Mouse (Mus musculus) heart, adult 11 months (tissue): ENCODE measurements at regions not wholly inside any gene's neighbourhood (a gene's known extent, or its start where the extent isn't known, plus 50 kb on each side); places are given as distances from the start of the nearest gene placed in this dataset.

ENCODE experiments used
- DNase-seq: peaks from one replicate; pipeline ENCODE4 v3.0.0; 2022

DNA sequence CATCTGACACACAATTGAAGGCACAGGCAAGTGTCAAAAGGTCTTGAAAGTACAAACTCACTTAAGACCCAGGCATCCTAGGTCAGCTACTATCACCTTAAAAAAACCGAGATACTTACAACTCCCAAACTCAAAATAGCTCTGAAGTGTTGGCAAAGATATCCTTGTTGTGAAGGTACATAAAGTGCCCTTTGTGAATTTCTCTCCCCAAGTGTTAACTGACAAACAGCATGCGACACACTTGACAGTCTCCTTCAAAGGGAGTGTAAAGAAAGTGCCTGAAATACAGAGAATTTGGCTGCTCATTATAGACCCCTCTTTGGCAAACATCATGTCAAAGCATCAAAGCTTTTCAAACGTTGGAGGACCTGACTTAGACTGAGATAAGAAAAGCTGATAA, 2634.2 kb downstream of the 9330182O14Rik start:
- DNase-seq, result no peak

DNA sequence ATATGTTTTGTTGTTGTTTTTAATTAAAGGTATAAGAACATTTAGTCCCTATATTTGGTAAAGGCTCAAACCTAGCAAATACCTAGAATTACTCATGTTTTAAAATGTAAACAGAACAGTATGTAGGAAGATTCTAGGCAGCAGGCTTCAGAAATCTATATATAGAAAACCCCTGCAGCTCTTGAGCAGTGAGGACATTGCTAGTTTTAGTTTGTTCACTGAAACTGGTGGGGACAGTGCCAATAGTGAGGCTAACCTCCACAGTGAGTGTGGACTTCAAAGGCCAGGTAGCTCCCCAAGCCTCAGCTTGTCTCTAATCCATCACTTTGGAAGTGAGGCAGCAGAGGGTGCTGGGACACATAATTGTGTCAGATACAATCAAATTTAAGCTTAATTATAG, 2645.7 kb downstream of the 9330182O14Rik start:
- no peak for DNase-seq

- no peak for DNase-seq
Measured at GRCm38 (mm10) chr15:42801217-42801616, 2667.1 kb downstream of the 9330182O14Rik start.

DNA sequence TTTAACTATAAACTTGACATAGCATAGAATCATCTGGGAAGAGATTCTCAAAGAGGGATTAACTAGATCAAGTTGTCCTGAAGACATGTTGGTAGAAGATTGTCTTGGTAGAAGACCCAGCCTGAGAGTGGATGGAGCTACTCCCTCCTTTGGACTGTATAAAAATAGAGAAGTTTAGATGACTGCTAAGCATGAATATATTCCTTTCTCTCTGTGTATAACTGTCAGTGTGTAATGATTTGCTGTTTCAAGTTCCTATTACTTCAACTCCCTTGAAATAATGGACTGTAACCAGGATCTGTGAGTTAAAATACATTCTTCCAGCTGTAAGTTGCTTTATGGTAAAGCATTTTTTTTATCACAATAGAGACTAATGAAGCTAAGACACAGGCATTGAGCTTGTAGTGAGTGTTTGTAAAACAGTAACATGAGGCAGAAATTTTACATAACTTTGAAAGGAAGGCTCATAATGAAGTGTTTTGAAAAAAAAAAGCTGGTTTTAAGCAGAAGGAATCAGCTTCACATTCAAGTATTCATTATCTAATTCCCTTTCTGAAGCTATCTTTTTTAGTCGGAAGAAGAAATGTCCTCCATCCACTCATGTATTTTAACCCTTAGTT, 2676.8 kb downstream of the 9330182O14Rik start:
- no peak for DNase-seq

GRCm38 (mm10) chr15:42815026-42815724, 2681.0 kb downstream of the 9330182O14Rik start:
- no peak for DNase-seq

DNA sequence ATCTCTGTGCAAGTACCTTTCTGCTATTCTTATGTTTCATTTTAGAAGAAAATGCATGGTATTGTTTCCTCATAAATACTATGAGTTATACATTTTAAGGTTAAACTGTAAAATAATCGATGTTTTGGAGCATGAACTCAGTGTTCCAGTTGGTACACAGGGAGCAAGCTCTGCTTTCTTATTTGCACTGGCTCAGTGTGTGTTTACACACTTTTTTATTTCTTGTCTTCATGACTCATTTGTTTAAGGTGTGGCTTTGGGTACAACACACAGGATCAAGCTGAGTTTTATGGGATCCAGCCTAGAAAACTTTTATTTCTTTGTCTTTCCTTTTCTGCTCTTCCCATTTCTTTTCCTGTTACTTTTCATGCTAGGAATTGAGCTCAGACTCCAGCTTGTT, 2704.7 kb downstream of the 9330182O14Rik start:
- DNase-seq, result no peak

GRCm38 (mm10) chr15:42850003-42850402, 2715.8 kb downstream of the 9330182O14Rik start:
- no peak for DNase-seq

DNA sequence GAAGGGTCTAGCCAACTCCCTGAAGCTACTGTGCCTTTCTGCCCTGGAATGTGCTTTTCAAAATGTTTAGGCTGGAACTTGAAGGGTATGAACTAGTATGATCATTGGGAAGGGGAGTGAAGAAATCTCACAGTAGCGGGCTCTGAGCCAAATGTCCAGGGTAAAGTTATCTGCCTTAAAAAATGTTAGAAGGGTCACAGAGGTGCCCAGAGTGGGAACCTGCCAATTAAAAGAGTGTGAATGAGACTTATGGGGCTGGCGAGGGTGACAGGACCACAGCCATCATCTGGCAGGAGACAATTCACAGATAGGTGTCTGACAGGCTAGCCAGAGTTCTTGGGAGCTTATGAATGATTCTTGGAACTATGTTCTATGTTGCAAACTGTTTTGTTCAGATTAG, 2738.3 kb downstream of the 9330182O14Rik start:
- no peak for DNase-seq

- DNase-seq, result peak; percentile 75
Measured at GRCm38 (mm10) chr15:42894611-42895010, 2760.4 kb downstream of the 9330182O14Rik start.

DNA sequence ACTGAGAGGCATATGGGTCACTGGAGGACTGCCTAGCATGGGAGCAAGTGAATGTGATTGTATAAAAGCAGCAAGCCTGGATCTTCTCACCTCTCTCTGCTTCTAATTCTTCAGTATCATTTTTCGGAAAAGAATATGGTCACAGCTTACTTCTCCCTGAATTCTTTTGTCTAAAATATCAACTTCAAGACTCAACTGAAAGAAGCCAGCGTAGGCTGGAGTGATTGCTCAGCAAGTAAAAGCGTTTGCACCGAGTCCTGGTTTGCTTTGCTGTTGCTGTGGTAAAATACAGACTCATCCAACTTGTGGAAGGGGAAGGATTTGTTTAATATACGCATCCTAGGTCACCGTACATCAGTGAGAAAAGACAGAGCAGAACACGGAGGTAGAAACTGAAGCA, 2765.9 kb downstream of the 9330182O14Rik start:
- DNase-seq, result peak; percentile 16

DNA sequence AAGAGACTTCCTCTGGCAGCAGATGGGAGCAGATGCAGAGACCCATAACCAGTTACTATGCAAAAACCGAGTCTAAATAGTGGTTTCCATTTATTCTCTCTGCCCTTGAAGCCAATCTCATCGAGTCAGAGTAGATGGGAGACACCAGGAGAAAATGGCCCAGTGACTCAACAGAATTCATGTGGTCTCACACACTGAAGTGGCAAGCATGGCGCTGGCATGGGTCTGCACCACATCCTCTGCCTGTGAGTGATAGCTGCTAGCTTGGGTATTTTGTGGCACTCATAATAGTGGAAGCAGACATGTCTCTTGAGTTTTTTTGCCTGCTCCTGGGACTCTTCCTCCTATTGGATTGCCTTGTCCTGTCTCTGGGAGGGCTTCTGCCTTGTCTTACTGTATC, 2767.6 kb downstream of the 9330182O14Rik start:
- DNase-seq, result peak; percentile 10

GRCm38 (mm10) chr15:42911357-42911756, 2777.2 kb downstream of the 9330182O14Rik start:
- no peak for DNase-seq

DNA sequence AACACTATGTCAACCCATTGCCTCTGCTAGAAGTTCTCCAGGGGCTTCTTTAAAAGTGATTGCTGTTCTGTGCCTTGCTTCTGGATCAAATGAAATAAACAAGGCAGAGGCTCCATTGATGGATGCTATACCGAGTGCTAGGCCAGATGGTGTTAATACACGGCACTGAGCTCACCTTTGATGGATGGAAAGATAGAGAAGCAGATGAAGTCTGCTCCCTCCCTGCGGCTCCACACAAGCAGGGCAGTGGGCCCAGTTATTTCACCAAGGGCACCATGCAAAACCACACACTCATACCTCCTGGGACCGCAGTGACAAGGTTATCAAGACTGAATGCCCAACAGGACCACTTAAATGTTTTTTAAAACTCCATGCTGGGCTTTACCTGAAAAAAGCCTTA, 2778.7 kb downstream of the 9330182O14Rik start:
- peak; percentile 80 for DNase-seq

DNA sequence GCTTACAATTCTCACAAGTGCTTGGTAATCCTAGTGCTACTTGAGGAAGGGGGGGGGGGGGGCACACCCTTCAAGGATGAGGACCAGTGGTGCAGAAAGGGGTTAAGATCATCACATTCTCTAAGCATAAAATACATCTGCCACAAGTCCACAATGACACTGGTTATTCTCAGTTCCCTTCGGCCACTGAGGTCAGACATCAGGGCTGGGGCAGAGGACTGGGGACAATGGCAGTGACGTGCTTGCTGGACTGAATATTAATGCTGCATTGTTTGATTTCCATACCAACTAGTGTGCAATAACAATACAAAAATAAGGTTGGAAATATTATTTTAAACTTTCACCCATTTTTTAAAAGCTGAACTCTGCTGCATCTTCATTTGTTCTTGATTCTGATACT, 2779.1 kb downstream of the 9330182O14Rik start:
- DNase-seq, result peak; percentile 74

DNA sequence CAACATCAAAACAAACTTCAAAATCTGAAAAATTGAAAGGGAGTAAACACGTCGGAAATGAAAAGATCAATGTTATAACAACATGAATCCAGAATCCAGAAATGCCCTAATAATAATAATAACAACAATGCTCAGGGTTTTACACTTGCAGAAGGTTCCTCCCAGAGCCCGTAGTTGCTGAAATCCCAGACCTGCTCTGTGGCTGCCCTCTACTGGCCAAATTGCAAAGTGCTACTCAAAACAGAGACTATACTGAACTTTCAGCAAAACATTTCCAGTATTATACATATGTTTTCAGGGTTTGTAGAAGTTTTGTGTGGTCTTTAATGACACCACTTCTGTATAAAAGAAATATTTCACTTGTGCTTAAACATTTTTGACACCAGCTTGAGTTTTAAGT, 2779.9 kb downstream of the 9330182O14Rik start:
- DNase-seq, result peak; percentile 78

GRCm38 (mm10) chr15:42915195-42915594, 2781.0 kb downstream of the 9330182O14Rik start:
- peak; percentile 53 for DNase-seq

- DNase-seq, result peak; percentile 8
Measured at GRCm38 (mm10) chr15:42921618-42922017, 2787.5 kb downstream of the 9330182O14Rik start.

DNA sequence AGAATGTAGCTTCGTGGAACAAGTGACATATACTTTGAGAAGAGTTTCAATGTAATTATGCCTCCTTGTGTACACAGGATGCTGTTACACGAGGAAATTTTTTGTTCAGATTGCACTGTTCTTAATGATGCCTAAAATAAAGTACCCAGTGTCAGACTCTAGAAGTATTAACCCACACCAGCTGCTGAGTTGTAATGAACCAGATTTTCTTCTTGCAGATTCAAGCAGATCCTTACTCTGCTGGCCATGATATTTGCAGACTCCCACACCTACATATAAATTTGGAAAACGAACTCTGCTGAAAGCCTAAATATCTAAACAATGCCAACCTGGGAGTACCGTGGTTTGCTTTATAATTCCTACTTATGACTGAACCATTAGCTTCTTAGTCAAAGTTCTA, 2794.2 kb downstream of the 9330182O14Rik start:
- peak; percentile 1 for DNase-seq

DNA sequence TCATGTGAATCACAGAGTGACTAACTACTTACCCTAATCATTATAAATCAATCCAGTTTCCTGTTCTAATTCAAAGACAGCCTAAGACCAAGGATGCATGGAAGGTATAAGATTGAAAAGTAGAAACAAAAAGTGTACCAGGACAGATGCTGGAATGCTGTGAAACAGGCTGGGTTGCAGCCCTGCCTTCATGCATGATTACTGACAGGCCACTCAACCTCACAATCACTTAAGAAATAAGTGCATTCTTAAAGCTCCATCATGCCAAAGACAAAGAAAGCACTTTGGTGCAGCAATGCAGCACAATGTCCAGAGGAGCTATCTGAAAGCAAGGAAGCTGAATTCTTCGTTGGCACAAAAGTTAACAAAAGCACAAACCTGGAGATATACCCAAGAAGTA, 2810.4 kb downstream of the 9330182O14Rik start:
- DNase-seq, result no peak

GRCm38 (mm10) chr15:42955167-42955566, 2821.0 kb downstream of the 9330182O14Rik start:
- DNase-seq, result no peak

GRCm38 (mm10) chr15:42962747-42963338, 2828.7 kb downstream of the 9330182O14Rik start:
- DNase-seq, result no peak

DNA sequence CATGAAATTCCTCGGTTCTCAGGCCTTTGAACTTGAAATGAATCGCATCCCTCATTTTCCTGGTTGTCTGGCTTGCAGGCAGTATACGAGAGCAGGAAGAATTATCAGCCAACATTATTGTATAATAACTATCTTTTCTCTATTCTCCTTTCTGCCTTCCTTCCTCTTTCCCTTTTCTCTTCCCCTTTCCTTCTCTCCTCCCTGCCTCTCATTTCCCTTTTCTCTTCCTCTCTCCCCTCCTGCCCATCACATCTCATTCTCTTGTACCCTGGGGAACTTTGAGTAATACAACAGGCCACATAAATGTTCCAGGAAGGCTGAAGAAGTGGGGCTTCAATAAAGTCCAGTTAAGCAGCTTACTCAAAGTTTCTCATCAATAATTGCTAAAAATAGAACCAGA, 2831.1 kb downstream of the 9330182O14Rik start:
- DNase-seq, result no peak
